Mouse (Mus musculus) heart, adult 2 months (tissue): ENCODE measurements around the gene Tbce. TPM values are rescaled to one million over a fixed set of nuclear protein-coding genes. Genes with fewer than 3 reads are reported as not detected.
"Not testable (repeated sequence)": the region's sequence is repeated elsewhere in the genome, so short reads cannot be mapped to it uniquely, and the experiment has no call there.

ENCODE experiments used
- DNase-seq, 2 experiments: peaks; one replicate each; pipeline ENCODE4 v3.0.0; 2021
- H3K27ac ChIP-seq: fragments of 200-600 bp; 2 replicates; pipeline ENCODE4 v1.8.1; 2022
- H3K27me3 ChIP-seq: fragments of 200-500 bp; 2 replicates; pipeline ENCODE4 v1.6.1; 2012; ENCODE audit warnings: mild to moderate bottlenecking, low read length, inconsistent platforms, mixed read lengths; ENCODE audit not compliant: control insufficient read depth, insufficient read depth
- H3K36me3 ChIP-seq: fragments of 200-500 bp; 2 replicates; pipeline ENCODE4 v1.6.1; 2012; ENCODE audit warnings: low read length, inconsistent platforms; ENCODE audit not compliant: control insufficient read depth, insufficient read depth
- H3K4me1 ChIP-seq: fragments of 200-500 bp; 2 replicates; pipeline ENCODE4 v1.6.1; 2011; ENCODE audit warnings: low read length; ENCODE audit not compliant: control insufficient read depth, insufficient read depth
- H3K4me3 ChIP-seq: fragments of 200-600 bp; 2 replicates; pipeline ENCODE4 v1.8.1; 2022
- H3K79me2 ChIP-seq: fragments of 200-500 bp; replicated peaks from 2 replicates; pipeline ENCODE4 v1.6.1; 2012; ENCODE audit warnings: mild to moderate bottlenecking, inconsistent platforms, low read length, moderate library complexity, mixed read lengths; ENCODE audit not compliant: control insufficient read depth, insufficient read depth
- H3K9ac ChIP-seq: fragments of 200-500 bp; 2 replicates; pipeline ENCODE4 v1.6.1; 2012; ENCODE audit warnings: low read depth, mild to moderate bottlenecking, control low read depth, inconsistent platforms, low read length, mixed read lengths
- CTCF ChIP-seq: fragments of 200-600 bp; IDR thresholded peaks from 2 replicates; pipeline ENCODE4 v1.8.1; 2022; ENCODE audit warnings: antibody characterized with exemption, mild to moderate bottlenecking, moderate library complexity
- EP300 ChIP-seq: fragments of 200-500 bp; IDR thresholded peaks from 2 replicates; pipeline ENCODE4 v1.6.1; 2011; ENCODE audit warnings: low read depth, low read length, control low read depth; ENCODE audit not compliant: insufficient read depth
- POLR2A ChIP-seq: fragments of 200-500 bp; IDR thresholded peaks from 2 replicates; pipeline ENCODE4 v1.6.1; 2011; ENCODE audit warnings: mild to moderate bottlenecking, low read depth, low read length, control low read depth; ENCODE audit not compliant: insufficient read depth
- WGBS: fragments of 180-500 bp; shearing (Covaris S2); methylation state at CpG from one replicate; pipeline ENCODE4 v1.1.7; 2018; 5-methylcytosine and 5-hydroxymethylcytosine counted together
- intact Hi-C: fragments of 180-260 bp; cut with DNase I; formaldehyde crosslinking; loops from one replicate; pipeline ENCODE4 v1.15.1; 2025
- polyA plus RNA-seq: library from polyadenylated mRNA; depleted of rRNA; stranded (reverse); fragments of >200 nt; gene quantifications from 2 replicates; pipeline ENCODE4 v1.2.3, GENCODE M21; 2012
- total RNA-seq, 2 experiments: library from RNA; stranded (reverse); gene quantifications; 2 replicates each; pipeline ENCODE4 v1.2.3; 2021

Gene Tbce
- total and polyA plus RNA-seq, 3 experiments, result 16.5 to 21.2 (median 20.4) TPM

GRCm38 (mm10) chr13:14040186-14040585, 748 bp upstream of the Tbce start:
- Histone ChIP-seq H3K4me3 (peak overlapping the region; percentile 93), H3K79me2 (0 out of 2 replicates have a peak, but pooled peaks cover 1% of the 10 kb centered on the region), H3K27me3 (no peaks in the 10 kb centered on the region), H3K27ac (peak overlapping the region; percentile 99), H3K4me1 (no peaks in the 10 kb centered on the region; the same call in 1 of the 2 replicates), H3K9ac (no peak overlapping the region), H3K36me3 (no peaks in the 10 kb centered on the region)
- 16% methylated on average over 5 of the region's 5 CpGs for WGBS
- intact Hi-C loops, result loop anchor here (1.0 kb wide), 1 partner anchor 23 kb away; the partner anchor contains the start of genes Arid4b and Ggps1
- DNase-seq, result no peak
- TF ChIP-seq POLR2A (no peak), EP300 (no peak), CTCF (no peak)

GRCm38 (mm10) chr13:14038911-14039291, 537 bp downstream of the Tbce start:
- H3K9ac ChIP-seq, result peak overlapping the region; percentile 91
- H3K4me3 ChIP-seq, result peak overlapping the region; percentile 93
- H3K36me3 ChIP-seq, result peaks cover 8% of the 10 kb centered on the region; the same call in 1 of the 2 replicates
- 2% methylated on average over 8 of the region's 8 CpGs for WGBS
- no peaks in the 10 kb centered on the region for H3K27me3 ChIP-seq
- intact Hi-C loops, result loop anchor here (2.0 kb wide), 1 partner anchor 84 kb away; the partner anchor contains the start of gene B3galnt2
- DNase-seq, result no peak
- H3K79me2 ChIP-seq, result peaks cover 1% of the 10 kb centered on the region; the same call in 1 of the 2 replicates
- H3K27ac ChIP-seq, result peak overlapping the region; percentile 99
- H3K4me1 ChIP-seq, result no peaks in the 10 kb centered on the region; the same call in none of the 2 replicates
- TF ChIP-seq EP300 (no peak), CTCF (no peak), POLR2A (no peak)

GRCm38 (mm10) chr13:14035875-14036630, 3.4 kb downstream of the Tbce start:
- Histone ChIP-seq H3K27me3 (no peaks in the 10 kb centered on the region), H3K9ac (no peak overlapping the region), H3K4me1 (no peaks in the 10 kb centered on the region; the same call in none of the 2 replicates), H3K4me3 (no peak overlapping the region), H3K79me2 (peaks cover 1% of the 10 kb centered on the region; the same call in 1 of the 2 replicates), H3K36me3 (peaks cover 11% of the 10 kb centered on the region), H3K27ac (no peak overlapping the region; the same call in 1 of the 2 replicates)
- intact Hi-C loops, result no loop called here
- peak in 1 of 2 experiments; percentile 11 for DNase-seq
- 78% methylated on average over 11 of the region's 11 CpGs for WGBS
- TF ChIP-seq CTCF, result no peak
- no peak for TF ChIP-seq EP300
- TF ChIP-seq POLR2A, result no peak

- WGBS, result 94% methylated on average over 3 of the region's 3 CpGs
- H3K27me3 ChIP-seq, H3K79me2 ChIP-seq, intact Hi-C loops, H3K27ac ChIP-seq, H3K4me3 ChIP-seq, H3K9ac ChIP-seq, H3K4me1 ChIP-seq, DNase-seq: not testable (repeated sequence)
- TF ChIP-seq CTCF, result peak; percentile 46
- H3K36me3 ChIP-seq, result peaks cover 11% of the 10 kb centered on the region
Measured at GRCm38 (mm10) chr13:14035352-14035751, 4.1 kb downstream of the Tbce start.

GRCm38 (mm10) chr13:14034073-14034348, 5.4 kb downstream of the Tbce start:
- Histone ChIP-seq H3K79me2 (peaks cover 1% of the 10 kb centered on the region; the same call in 1 of the 2 replicates), H3K9ac (no peak overlapping the region), H3K4me1 (no peaks in the 10 kb centered on the region; the same call in none of the 2 replicates), H3K36me3 (peaks cover 11% of the 10 kb centered on the region), H3K27ac (peak overlapping the region; percentile 52; the same call in 1 of the 2 replicates), H3K4me3 (no peak overlapping the region), H3K27me3 (no peaks in the 10 kb centered on the region)
- intact Hi-C loops, result no loop called here
- TF ChIP-seq POLR2A, result no peak
- no peak for DNase-seq

DNA sequence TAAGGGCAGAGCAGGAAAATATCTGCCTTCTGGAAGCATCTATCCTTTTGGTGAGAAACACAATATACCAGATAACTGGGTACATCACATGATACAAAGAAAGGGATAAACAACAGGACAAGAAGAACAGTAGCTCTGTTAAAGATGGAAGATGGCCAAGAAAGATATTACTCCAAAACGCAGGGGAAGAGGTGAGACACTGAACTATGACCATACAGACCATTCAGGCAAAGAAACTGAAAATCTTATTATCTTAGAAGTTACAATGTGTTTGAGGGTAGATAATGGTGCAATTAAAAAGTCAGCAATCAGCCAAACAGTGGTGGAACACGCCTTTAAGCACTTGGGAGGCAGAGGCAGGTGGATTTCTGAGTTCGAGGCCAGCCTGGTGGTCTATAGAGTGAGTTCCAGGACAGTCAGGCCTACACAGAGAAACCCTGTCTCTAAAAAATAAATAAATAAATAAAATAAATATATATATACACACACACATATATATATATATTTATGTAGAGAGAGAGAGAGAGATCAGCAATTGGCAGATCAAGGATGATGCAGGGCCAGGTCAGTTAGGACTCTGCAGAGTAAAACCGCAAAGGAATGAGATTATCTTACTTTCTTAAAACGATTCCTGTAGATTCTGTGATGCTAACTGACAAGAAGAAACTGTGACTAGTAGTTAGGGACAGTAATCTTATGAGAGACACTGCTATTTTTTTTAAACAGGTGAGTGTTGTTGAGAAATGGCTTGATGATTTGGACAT, 5.9 kb downstream of the Tbce start:
- Histone ChIP-seq H3K36me3 (peaks cover 11% of the 10 kb centered on the region), H3K4me3 (no peak overlapping the region), H3K27ac (peak overlapping the region; percentile 52; the same call in 1 of the 2 replicates), H3K27me3 (no peaks in the 10 kb centered on the region), H3K79me2 (peaks cover 1% of the 10 kb centered on the region; the same call in 1 of the 2 replicates), H3K4me1 (no peaks in the 10 kb centered on the region; the same call in 1 of the 2 replicates), H3K9ac (no peak overlapping the region)
- DNase-seq, result no peak
- intact Hi-C loops, result no loop called here
- TF ChIP-seq POLR2A (no peak), CTCF (no peak), EP300 (no peak)
- WGBS, result 74% methylated on average over 5 of the region's 5 CpGs
